Mouse (Mus musculus) kidney, embryonic 14.5 days (tissue): Measurements from ENCODE around the gene Ms4a6c. TPM values are rescaled to one million over a fixed set of nuclear protein-coding genes. Genes with fewer than 3 reads are reported as not detected.
"Not testable (repeated sequence)": the region's sequence is repeated elsewhere in the genome, so short reads cannot be mapped to it uniquely, and the experiment has no call there.

Source experiments
- ATAC-seq: fragments of 200-750 bp; cut with Nextera tagmentation; 2 replicates; pipeline ENCODE4 v1.8.0; 2017; ENCODE audit warnings: moderate number of reproducible peaks, mild to moderate bottlenecking, moderate TSS enrichment, moderate library complexity; ENCODE audit not compliant: low FRiP score, low TSS enrichment
- H3K27ac ChIP-seq: fragments of 300-500 bp; sonication (generic); 2 replicates; pipeline ENCODE4 v1.5.1; 2014; ENCODE audit warnings: low read depth, mild to moderate bottlenecking, low read length, moderate library complexity, mixed read lengths
- H3K27me3 ChIP-seq: fragments of 300-500 bp; sonication (generic); 2 replicates; pipeline ENCODE4 v1.6.1; 2014; ENCODE audit warnings: mild to moderate bottlenecking, low read length; ENCODE audit not compliant: control insufficient read depth, insufficient read depth
- H3K36me3 ChIP-seq: fragments of 300-500 bp; sonication (generic); 2 replicates; pipeline ENCODE4 v1.6.1; 2014; ENCODE audit warnings: low read length, mixed read lengths; ENCODE audit not compliant: control insufficient read depth, insufficient read depth
- H3K4me1 ChIP-seq: fragments of 300-500 bp; sonication (generic); 2 replicates; pipeline ENCODE4 v1.6.1; 2014; ENCODE audit warnings: low read length, mixed read lengths; ENCODE audit not compliant: control insufficient read depth, insufficient read depth
- H3K4me2 ChIP-seq: fragments of 300-500 bp; sonication (generic); replicated peaks from 2 replicates; pipeline ENCODE4 v1.6.1; 2014; ENCODE audit warnings: low read depth, mild to moderate bottlenecking, low read length
- H3K4me3 ChIP-seq: fragments of 300-500 bp; sonication (generic); 2 replicates; pipeline ENCODE4 v1.5.1; 2014; ENCODE audit warnings: mild to moderate bottlenecking, low read length
- H3K9ac ChIP-seq: fragments of 300-500 bp; sonication (generic); 2 replicates; pipeline ENCODE4 v1.6.1; 2014; ENCODE audit warnings: low read depth, mild to moderate bottlenecking, low read length, moderate library complexity
- H3K9me3 ChIP-seq: fragments of 300-500 bp; sonication (generic); 2 replicates; pipeline ENCODE4 v1.6.1; 2016; ENCODE audit warnings: low read length; ENCODE audit not compliant: control insufficient read depth
- WGBS: fragments of 180-500 bp; shearing (Covaris S2); extraction: QIAGEN DNeasy Blood & Tissue Kit; methylation state at CpG from one replicate; pipeline ENCODE4 v1.1.7; 2014; 5-methylcytosine and 5-hydroxymethylcytosine counted together
- polyA plus RNA-seq: library from polyadenylated mRNA; unstranded; fragments of >200 nt; fragmentation: Nextera tagmentation; extraction: Ambion mirVana; gene quantifications from 2 replicates; pipeline ENCODE4 v1.2.1, GENCODE M21; 2014

Gene Ms4a6c
- polyA plus RNA-seq, 1 experiment from 2014 or later: 5.0 TPM

DNA sequence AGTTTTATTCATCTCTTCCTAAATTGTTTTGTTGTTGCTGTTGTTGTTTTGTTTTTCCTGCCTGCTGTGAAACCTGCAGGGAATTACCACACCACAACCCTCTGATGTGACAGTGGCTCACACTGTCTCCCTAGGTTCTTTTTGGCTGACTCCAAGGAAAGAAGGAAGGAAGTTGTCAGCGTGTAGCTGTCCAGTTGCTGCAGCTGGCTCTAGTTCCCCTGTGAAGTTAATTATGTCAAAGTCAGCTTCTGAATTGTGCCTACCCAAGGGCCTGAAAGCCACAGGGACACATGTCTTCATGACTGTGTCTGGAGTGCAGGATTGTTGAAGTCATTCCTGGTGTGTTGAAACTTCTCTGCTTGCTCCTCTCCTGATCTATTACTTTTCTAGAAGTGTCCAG, 48.2 kb downstream of the Ms4a6c start:
- ATAC-seq, H3K4me2 ChIP-seq, H3K4me3 ChIP-seq, H3K27me3 ChIP-seq, H3K9me3 ChIP-seq, H3K9ac ChIP-seq, H3K36me3 ChIP-seq, H3K4me1 ChIP-seq, H3K27ac ChIP-seq: not testable (repeated sequence)
- WGBS: 21% methylated on average over 1 of the region's 1 CpGs

DNA sequence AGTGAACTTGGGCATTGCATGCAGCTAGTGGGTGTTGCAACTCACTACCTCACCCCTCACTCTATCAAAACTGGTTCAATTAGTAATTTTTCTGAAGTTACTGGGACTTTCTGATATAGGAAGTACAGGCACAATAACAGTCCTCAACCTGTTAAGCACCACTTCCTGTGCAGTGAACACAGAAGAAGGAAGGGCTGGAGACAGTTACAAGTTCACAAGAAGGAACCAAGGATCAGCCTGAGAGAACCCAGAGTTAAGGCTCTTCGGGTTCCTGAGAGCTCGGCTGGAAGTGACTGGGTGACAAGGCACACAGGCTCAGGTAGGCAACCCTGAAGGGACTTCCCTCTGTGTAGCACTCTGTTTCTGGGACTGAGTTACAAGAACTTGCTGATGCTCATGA, 49.2 kb downstream of the Ms4a6c start:
- not testable (repeated sequence) for H3K27me3 ChIP-seq, H3K27ac ChIP-seq, H3K4me1 ChIP-seq, ATAC-seq, H3K4me2 ChIP-seq, H3K9ac ChIP-seq, H3K9me3 ChIP-seq, H3K36me3 ChIP-seq, H3K4me3 ChIP-seq
- 80% methylated on average over 2 of the region's 2 CpGs for WGBS

DNA sequence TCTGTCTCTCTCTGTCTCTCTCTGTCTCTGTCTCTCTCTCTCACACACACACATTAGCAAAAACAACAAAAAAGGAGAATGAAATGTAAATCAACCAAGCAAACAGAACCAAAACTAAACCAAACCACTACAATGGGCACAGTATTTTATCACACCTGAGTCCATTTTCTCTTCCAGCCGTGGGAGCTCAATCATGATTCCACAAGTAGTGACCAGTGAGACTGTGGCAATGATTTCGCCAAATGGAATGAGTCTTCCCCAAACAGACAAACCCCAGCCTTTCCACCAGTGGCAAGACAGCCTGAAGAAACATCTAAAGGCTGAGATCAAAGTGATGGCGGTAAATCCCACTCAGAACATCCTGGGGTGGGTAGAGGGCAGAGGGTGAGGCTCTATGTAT, 51.0 kb downstream of the Ms4a6c start:
- no peaks in the 10 kb centered on the region for H3K36me3 ChIP-seq
- H3K4me3 ChIP-seq: no peak overlapping the region
- no peak for ATAC-seq
- WGBS: 82% methylated on average over 3 of the region's 3 CpGs
- H3K27me3 ChIP-seq: no peaks in the 10 kb centered on the region
- no peak overlapping the region for H3K27ac ChIP-seq
- no peaks in the 10 kb centered on the region for H3K4me1 ChIP-seq
- H3K9me3 ChIP-seq: no peaks in the 10 kb centered on the region
- H3K9ac ChIP-seq: no peak overlapping the region
- H3K4me2 ChIP-seq: no peak overlapping the region

Other genes with a start within 250 kb of the Ms4a6c start
- gene Ms4a12, start 236.9 kb upstream of the Ms4a6c start, polyA plus RNA-seq: not detected in 2 replicates
- not detected in 2 replicates for gene Ms4a1, start 203.1 kb upstream of the Ms4a6c start, polyA plus RNA-seq
- gene Ms4a5, start 185.5 kb upstream of the Ms4a6c start, polyA plus RNA-seq: not detected in 2 replicates
- gene Ms4a14, start 154.9 kb upstream of the Ms4a6c start, polyA plus RNA-seq: 0.07 TPM in 1 of 2 replicates, not detected in the other
- gene Ms4a7, start 133.2 kb upstream of the Ms4a6c start, polyA plus RNA-seq: 3.6 and 4.6 TPM in 2 replicates
- gene Ms4a4a, start 93.8 kb upstream of the Ms4a6c start, polyA plus RNA-seq: 4.1 and 5.2 TPM in 2 replicates
- gene Ms4a4c, start 64.6 kb upstream of the Ms4a6c start, polyA plus RNA-seq: 0.29 and 1.6 TPM in 2 replicates
- not detected in 2 replicates for gene Ms4a4b, start 25.8 kb upstream of the Ms4a6c start, polyA plus RNA-seq
- gene Gm8369, start 16.6 kb downstream of the Ms4a6c start, polyA plus RNA-seq: not detected in 2 replicates
- gene Ms4a6b, start 47.1 kb downstream of the Ms4a6c start, polyA plus RNA-seq: 3.5 and 3.9 TPM in 2 replicates
- 0.19 TPM in 1 of 2 replicates, not detected in the other for gene Ms4a4d, start 67.4 kb downstream of the Ms4a6c start, polyA plus RNA-seq
- 2.6 and 2.9 TPM in 2 replicates for gene Ms4a6d, start 135.5 kb downstream of the Ms4a6c start, polyA plus RNA-seq
- gene Ms4a2, start 154.4 kb downstream of the Ms4a6c start, polyA plus RNA-seq: 1.1 and 1.6 TPM in 2 replicates
- gene Ms4a3, start 171.5 kb downstream of the Ms4a6c start, polyA plus RNA-seq: not detected in 2 replicates
- not detected in 2 replicates for gene Oosp2, start 191.2 kb downstream of the Ms4a6c start, polyA plus RNA-seq
- not detected in 2 replicates for gene Oosp1, start 221.8 kb downstream of the Ms4a6c start, polyA plus RNA-seq
- gene Oosp3, start 227.7 kb downstream of the Ms4a6c start, polyA plus RNA-seq: not detected in 2 replicates